Mouse (Mus musculus) small intestine, adult 2 months (tissue): Measurements from ENCODE around the gene Exog.

Experiments
- CTCF ChIP-seq: fragments of 200-500 bp; IDR thresholded peaks from 2 replicates; pipeline ENCODE4 v1.5.1; 2012; ENCODE audit warnings: low read depth, mild to moderate bottlenecking, control low read depth, inconsistent platforms, low read length, moderate library complexity, mixed read lengths; ENCODE audit not compliant: insufficient replicate concordance, insufficient read length; ENCODE audit errors: extremely low read depth
- POLR2A ChIP-seq: fragments of 200-500 bp; IDR thresholded peaks from 2 replicates; pipeline ENCODE4 v1.6.1; 2012; ENCODE audit warnings: low read depth, mild to moderate bottlenecking, control low read depth, inconsistent platforms, low read length, moderate library complexity

GRCm38 (mm10) chr9:119496354-119496753, 51.6 kb downstream of the Exog start:
- TF ChIP-seq POLR2A (no peak), CTCF (no peak)
